Mouse (Mus musculus) liver, embryonic 13.5 days (tissue): ENCODE results near the gene Vwce. TPM values are rescaled to one million over a fixed set of nuclear protein-coding genes. Genes with fewer than 3 reads are reported as not detected.
A peak's percentile ranks its signal among the peaks of the same experiment; 100 is the strongest.

ENCODE experiments used
- ATAC-seq: fragments of 200-750 bp; cut with Nextera tagmentation; 2 replicates; pipeline ENCODE4 v1.8.0; 2017; ENCODE audit warnings: low read depth, mild to moderate bottlenecking, moderate number of reproducible peaks, moderate library complexity
- DNase-seq: peaks from one replicate; pipeline ENCODE4 v3.0.0; 2022
- H3K27ac ChIP-seq: fragments of 300-500 bp; sonication (generic); 2 replicates; pipeline ENCODE4 v1.5.1; 2015; ENCODE audit warnings: moderate library complexity, mild to moderate bottlenecking, inconsistent platforms
- H3K27me3 ChIP-seq: fragments of 300-500 bp; sonication (generic); 2 replicates; pipeline ENCODE4 v1.6.1; 2015; ENCODE audit warnings: mild to moderate bottlenecking, inconsistent platforms
- H3K36me3 ChIP-seq: fragments of 300-500 bp; sonication (generic); 2 replicates; pipeline ENCODE4 v1.6.1; 2015; ENCODE audit warnings: mild to moderate bottlenecking, inconsistent platforms
- H3K4me1 ChIP-seq: fragments of 300-500 bp; sonication (generic); replicated peaks from 2 replicates; pipeline ENCODE4 v1.6.1; 2015; ENCODE audit warnings: inconsistent platforms
- H3K4me2 ChIP-seq: fragments of 300-500 bp; sonication (generic); 2 replicates; pipeline ENCODE4 v1.6.1; 2015; ENCODE audit warnings: inconsistent platforms, mild to moderate bottlenecking, moderate library complexity
- H3K4me3 ChIP-seq: fragments of 300-500 bp; sonication (generic); replicated peaks from 2 replicates; pipeline ENCODE4 v1.5.1; 2015; ENCODE audit warnings: mild to moderate bottlenecking, inconsistent platforms
- H3K9ac ChIP-seq: fragments of 300-500 bp; sonication (generic); 2 replicates; pipeline ENCODE4 v1.6.1; 2015; ENCODE audit warnings: mild to moderate bottlenecking, inconsistent platforms
- H3K9me3 ChIP-seq: fragments of 300-500 bp; sonication (generic); replicated peaks from 2 replicates; pipeline ENCODE4 v1.6.1; 2016; ENCODE audit warnings: inconsistent platforms
- WGBS: fragments of 180-500 bp; shearing (Covaris S2); methylation state at CpG from one replicate; pipeline ENCODE4 v1.1.7; 2015; ENCODE audit not compliant: insufficient replicate concordance; 5-methylcytosine and 5-hydroxymethylcytosine counted together
- polyA plus RNA-seq: library from polyadenylated mRNA; unstranded; fragments of >200 nt; fragmentation: Nextera tagmentation; extraction: Ambion mirVana; gene quantifications from 2 replicates; pipeline ENCODE4 v1.2.1, GENCODE M21; 2015

Gene Vwce
- polyA plus RNA-seq, 1 experiment from 2014 or later, result 5.3 TPM

GRCm38 (mm10) chr19:10708900-10709299 lies 74.9 kb downstream of the Vwce start:
- peaks cover 27% of the 10 kb centered on the region for H3K4me1 ChIP-seq
- no peaks in the 10 kb centered on the region for H3K27me3 ChIP-seq
- H3K9ac ChIP-seq, result peak overlapping the region; percentile 34; the same call in 1 of the 2 replicates
- ATAC-seq, result no peak
- no peak for DNase-seq
- H3K4me2 ChIP-seq, result no peak overlapping the region
- peaks cover 67% of the 10 kb centered on the region for H3K36me3 ChIP-seq
- 68% methylated on average over 6 of the region's 6 CpGs for WGBS
- peak overlapping the region; percentile 20; the same call in 1 of the 2 replicates for H3K27ac ChIP-seq
- no peak overlapping the region for H3K4me3 ChIP-seq
- H3K9me3 ChIP-seq, result no peaks in the 10 kb centered on the region

- Histone ChIP-seq H3K36me3 (peaks cover 70% of the 10 kb centered on the region), H3K9me3 (no peaks in the 10 kb centered on the region), H3K4me2 (no peak overlapping the region), H3K4me3 (no peak overlapping the region), H3K4me1 (peaks cover 22% of the 10 kb centered on the region), H3K9ac (peak overlapping the region; percentile 34; the same call in 1 of the 2 replicates), H3K27me3 (no peaks in the 10 kb centered on the region), H3K27ac (0 out of 2 replicates have a peak overlapping the region, but pooled peaks have one; percentile 20)
- 22% methylated on average over 8 of the region's 8 CpGs for WGBS
- ATAC-seq (peak; percentile 61), DNase-seq (peak; percentile 76)
Observed at GRCm38 (mm10) chr19:10709360-10710087, 75.5 kb downstream of the Vwce start.

- Histone ChIP-seq H3K36me3 (peaks cover 70% of the 10 kb centered on the region), H3K4me1 (peaks cover 16% of the 10 kb centered on the region), H3K9me3 (no peaks in the 10 kb centered on the region), H3K4me2 (no peak overlapping the region), H3K27me3 (no peaks in the 10 kb centered on the region), H3K27ac (no peak overlapping the region), H3K9ac (no peak overlapping the region), H3K4me3 (no peak overlapping the region)
- no peak for DNase-seq
- WGBS, result 76% methylated on average over 9 of the region's 9 CpGs
- peak; percentile 10; the same call in 1 of the 2 replicates for ATAC-seq
Observed at GRCm38 (mm10) chr19:10710088-10710511, 76.1 kb downstream of the Vwce start.

GRCm38 (mm10) chr19:10710751-10711150 lies 76.7 kb downstream of the Vwce start:
- no peaks in the 10 kb centered on the region for H3K27me3 ChIP-seq
- H3K9me3 ChIP-seq, result no peaks in the 10 kb centered on the region

GRCm38 (mm10) chr19:10712194-10712593 lies 78.2 kb downstream of the Vwce start:
- H3K9ac ChIP-seq, result no peak overlapping the region
- H3K27ac ChIP-seq, result no peak overlapping the region
- H3K4me3 ChIP-seq, result no peak overlapping the region
- no peaks in the 10 kb centered on the region for H3K9me3 ChIP-seq
- WGBS, result 82% methylated on average over 7 of the region's 7 CpGs
- DNase-seq (no peak), ATAC-seq (no peak)
- H3K36me3 ChIP-seq, result peaks cover 64% of the 10 kb centered on the region
- no peak overlapping the region for H3K4me2 ChIP-seq
- peaks cover 12% of the 10 kb centered on the region for H3K4me1 ChIP-seq
- H3K27me3 ChIP-seq, result no peaks in the 10 kb centered on the region

More at GRCm38 (mm10) chr19:10710751-10711150, 76.7 kb downstream of the Vwce start:
- H3K4me3 ChIP-seq, result no peak overlapping the region
- H3K9ac ChIP-seq, result no peak overlapping the region
- ATAC-seq (no peak), DNase-seq (no peak)
- H3K36me3 ChIP-seq, result peaks cover 70% of the 10 kb centered on the region
- H3K27ac ChIP-seq, result no peak overlapping the region
- no peak overlapping the region for H3K4me2 ChIP-seq
- WGBS, result 85% methylated on average over 4 of the region's 4 CpGs
- peaks cover 12% of the 10 kb centered on the region for H3K4me1 ChIP-seq

- H3K4me3 ChIP-seq, result no peak overlapping the region
- no peak for DNase-seq
- peaks cover 12% of the 10 kb centered on the region for H3K4me1 ChIP-seq
- no peaks in the 10 kb centered on the region for H3K9me3 ChIP-seq
- WGBS, result 84% methylated on average over 12 of the region's 12 CpGs
- H3K4me2 ChIP-seq, result no peak overlapping the region
- no peaks in the 10 kb centered on the region for H3K27me3 ChIP-seq
- H3K9ac ChIP-seq, result no peak overlapping the region
- H3K27ac ChIP-seq, result no peak overlapping the region
- ATAC-seq, result no peak
- H3K36me3 ChIP-seq, result peaks cover 59% of the 10 kb centered on the region
Observed at GRCm38 (mm10) chr19:10712646-10713045, 78.6 kb downstream of the Vwce start.

- Histone ChIP-seq H3K27ac (no peak overlapping the region), H3K9ac (no peak overlapping the region), H3K9me3 (no peaks in the 10 kb centered on the region), H3K36me3 (peaks cover 50% of the 10 kb centered on the region), H3K4me2 (no peak overlapping the region), H3K27me3 (no peaks in the 10 kb centered on the region), H3K4me1 (peaks cover 12% of the 10 kb centered on the region), H3K4me3 (no peak overlapping the region)
- no peak for ATAC-seq
- 81% methylated on average over 10 of the region's 10 CpGs for WGBS
- no peak for DNase-seq
Observed at GRCm38 (mm10) chr19:10713551-10713950, 79.5 kb downstream of the Vwce start.

GRCm38 (mm10) chr19:10714168-10714567 lies 80.2 kb downstream of the Vwce start:
- Histone ChIP-seq H3K36me3 (peaks cover 44% of the 10 kb centered on the region), H3K4me2 (no peak overlapping the region), H3K27me3 (no peaks in the 10 kb centered on the region), H3K4me1 (peaks cover 8% of the 10 kb centered on the region), H3K27ac (no peak overlapping the region), H3K4me3 (no peak overlapping the region), H3K9ac (no peak overlapping the region), H3K9me3 (no peaks in the 10 kb centered on the region)
- ATAC-seq (no peak), DNase-seq (no peak)
- WGBS, result 82% methylated on average over 6 of the region's 6 CpGs

- H3K27me3 ChIP-seq, result no peaks in the 10 kb centered on the region
- ATAC-seq (no peak), DNase-seq (no peak)
- whole genome bisulfite sequencing, result 46% methylated on average over 4 of the region's 4 CpGs
- no peak overlapping the region for H3K4me2 ChIP-seq
- H3K9ac ChIP-seq, result no peak overlapping the region
- no peak overlapping the region for H3K4me3 ChIP-seq
- H3K36me3 ChIP-seq, result peaks cover 43% of the 10 kb centered on the region
- no peak overlapping the region for H3K27ac ChIP-seq
- H3K9me3 ChIP-seq, result no peaks in the 10 kb centered on the region
- peaks cover 2% of the 10 kb centered on the region for H3K4me1 ChIP-seq
Observed at GRCm38 (mm10) chr19:10714682-10715475, 80.9 kb downstream of the Vwce start.

GRCm38 (mm10) chr19:10715476-10715875 lies 81.5 kb downstream of the Vwce start:
- Histone ChIP-seq H3K4me1 (peaks cover 7% of the 10 kb centered on the region), H3K27ac (no peak overlapping the region), H3K4me3 (no peak overlapping the region), H3K27me3 (no peaks in the 10 kb centered on the region), H3K4me2 (no peak overlapping the region), H3K9ac (no peak overlapping the region), H3K36me3 (peaks cover 37% of the 10 kb centered on the region), H3K9me3 (no peaks in the 10 kb centered on the region)
- no peak for DNase-seq
- ATAC-seq, result no peak
- 74% methylated on average over 6 of the region's 6 CpGs for WGBS
